Mouse (Mus musculus) megakaryocyte progenitor cell, adult 5-6 weeks (primary cell): ENCODE measurements around the gene Pnliprp2. TPM values are rescaled to one million over a fixed set of nuclear protein-coding genes. Genes with fewer than 3 reads are reported as not detected.

ENCODE experiments used
- ATAC-seq: replicated peaks from 2 replicates; pipeline ENCODE4 v1.8.0; 2016; ENCODE audit warnings: mild to moderate bottlenecking, moderate TSS enrichment, inconsistent platforms; ENCODE audit not compliant: poor library complexity
- total RNA-seq, 2 experiments: library from RNA; stranded (forward) in 1 of 2; stranded (reverse) in 1 of 2; fragments of 157-497, 149-512 nt in 1 of 2; fragments of 200-1000 nt in 1 of 2; gene quantifications; 2 replicates each; pipeline versions ENCODE4 v1.2.3 to v1.2.4; 2015 to 2017

Gene Pnliprp2
- total RNA-seq (2015): not detected in 2 replicates
- total RNA-seq (2017): not detected in 2 replicates

- no peak for ATAC-seq
These were observed at the start of gene Pnliprp2 for GRCm38 (mm10) chr19:58759423-58759822. Pnliprp2 (plus strand) TSS chr19:58759719.

GRCm38 (mm10) chr19:58717925-58718324, 41.6 kb upstream of the Pnliprp2 start:
- no peak for ATAC-seq

- ATAC-seq: no peak
These were observed 39.1 kb upstream of the Pnliprp2 start for GRCm38 (mm10) chr19:58720439-58720838.

GRCm38 (mm10) chr19:58726551-58726950, 33.0 kb upstream of the Pnliprp2 start:
- no peak for ATAC-seq

GRCm38 (mm10) chr19:58727756-58728155, 31.8 kb upstream of the Pnliprp2 start:
- no peak for ATAC-seq

- no peak for ATAC-seq
These were observed 31.0 kb upstream of the Pnliprp2 start, which contains the start of gene Pnliprp1 for GRCm38 (mm10) chr19:58728445-58729031. Pnliprp1 (plus strand) TSS chr19:58728887.

- no peak for ATAC-seq
These were observed 26.3 kb upstream of the Pnliprp2 start for GRCm38 (mm10) chr19:58733216-58733615.

- no peak for ATAC-seq
These were observed 21.4 kb upstream of the Pnliprp2 start for GRCm38 (mm10) chr19:58738111-58738510.

- no peak for ATAC-seq
These were observed 18.5 kb upstream of the Pnliprp2 start for GRCm38 (mm10) chr19:58741036-58741435.

- no peak for ATAC-seq
These were observed 16.8 kb upstream of the Pnliprp2 start for GRCm38 (mm10) chr19:58742711-58743110.

- ATAC-seq: peak; percentile 69
These were observed 15.8 kb upstream of the Pnliprp2 start for GRCm38 (mm10) chr19:58743736-58744135.

GRCm38 (mm10) chr19:58747498-58748000, 12.0 kb upstream of the Pnliprp2 start:
- no peak for ATAC-seq

- ATAC-seq: no peak
These were observed 8.7 kb upstream of the Pnliprp2 start for GRCm38 (mm10) chr19:58750822-58751221.

- ATAC-seq: no peak
These were observed 8.0 kb upstream of the Pnliprp2 start for GRCm38 (mm10) chr19:58751504-58751903.

GRCm38 (mm10) chr19:58758871-58759270, 648 bp upstream of the Pnliprp2 start:
- ATAC-seq: no peak

GRCm38 (mm10) chr19:58762316-58762715, 2.8 kb downstream of the Pnliprp2 start:
- ATAC-seq: no peak

- ATAC-seq: peak; percentile 65
These were observed 3.5 kb downstream of the Pnliprp2 start for GRCm38 (mm10) chr19:58762848-58763541.

- no peak for ATAC-seq
These were observed 7.8 kb downstream of the Pnliprp2 start for GRCm38 (mm10) chr19:58767329-58767728.

GRCm38 (mm10) chr19:58776461-58776860, 16.9 kb downstream of the Pnliprp2 start:
- ATAC-seq: no peak

- no peak for ATAC-seq
These were observed 22.0 kb downstream of the Pnliprp2 start for GRCm38 (mm10) chr19:58781566-58781965.

- peak; percentile 98 for ATAC-seq
These were observed 24.4 kb downstream of the Pnliprp2 start for GRCm38 (mm10) chr19:58783938-58784337.

GRCm38 (mm10) chr19:58789194-58789593, 29.7 kb downstream of the Pnliprp2 start:
- ATAC-seq: no peak
